Mouse (Mus musculus) bone marrow, adult 2 months (tissue): ENCODE results near the gene Rprd1b.

Experiments
- CTCF ChIP-seq: fragments of 200-500 bp; IDR thresholded peaks from 2 replicates; pipeline ENCODE4 v1.5.1; 2011; ENCODE audit warnings: low read length, control low read depth; ENCODE audit not compliant: control insufficient read depth, insufficient read depth
- POLR2A ChIP-seq: fragments of 200-500 bp; IDR thresholded peaks from 2 replicates; pipeline ENCODE4 v1.6.1; 2011; ENCODE audit warnings: low read depth, mild to moderate bottlenecking, control low read depth, low read length, borderline replicate concordance; ENCODE audit not compliant: control insufficient read depth

DNA sequence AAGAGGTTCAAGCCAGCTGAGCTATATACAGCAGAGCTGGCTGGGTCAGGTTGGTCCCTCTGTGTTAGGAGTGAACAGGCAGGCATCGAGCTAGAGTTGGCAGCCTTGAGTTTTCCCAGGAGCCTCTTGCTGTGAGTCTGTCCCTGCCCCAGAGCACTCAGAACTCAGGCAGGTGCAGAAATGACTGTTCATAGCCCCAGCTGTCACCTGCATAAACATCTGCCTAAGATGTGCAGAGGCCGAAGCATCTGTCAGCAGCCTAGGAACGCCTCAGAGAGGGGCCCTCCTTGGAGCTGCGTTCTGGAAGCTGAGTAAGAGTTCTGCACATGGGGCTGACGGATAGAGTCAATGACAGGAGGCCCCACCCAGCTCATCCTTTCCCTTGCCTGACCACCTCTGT is 86.6 kb downstream of the Rprd1b start:
- TF ChIP-seq POLR2A, result no peak
- TF ChIP-seq CTCF, result no peak
